Mouse (Mus musculus) spleen, adult 2 months (tissue): Measurements from ENCODE around the gene Smoc1.

Source experiments
- CTCF ChIP-seq: fragments of 200-500 bp; IDR thresholded peaks from 2 replicates; pipeline ENCODE4 v1.5.1; 2011; ENCODE audit warnings: mild to moderate bottlenecking, inconsistent platforms; ENCODE audit not compliant: insufficient read depth, insufficient read length, insufficient replicate concordance; ENCODE audit errors: extremely low read depth
- POLR2A ChIP-seq: fragments of 200-500 bp; IDR thresholded peaks from 2 replicates; pipeline ENCODE4 v1.6.1; 2011; ENCODE audit warnings: low read depth, low read length, inconsistent platforms

DNA sequence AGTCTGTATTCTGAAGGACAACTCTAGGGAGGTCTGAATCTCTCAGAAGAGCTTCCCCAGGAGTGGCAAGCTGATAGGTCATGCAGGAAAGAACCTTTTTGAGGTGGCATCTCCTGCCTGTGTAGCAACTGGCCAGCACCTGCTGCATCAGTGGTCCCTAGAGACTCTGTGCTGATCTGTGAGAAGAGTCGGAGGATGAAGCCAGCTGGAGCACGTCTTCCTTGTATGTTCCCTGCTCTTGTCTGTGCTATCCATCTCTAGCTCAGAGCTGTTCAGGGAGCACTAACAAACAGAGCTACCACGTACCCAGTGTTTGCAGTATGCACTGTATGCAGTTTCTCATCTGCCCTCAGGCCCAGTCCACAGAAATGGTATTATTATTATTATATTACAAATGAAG is 54.4 kb downstream of the Smoc1 start:
- no peak for TF ChIP-seq CTCF
- no peak for TF ChIP-seq POLR2A
